Mouse (Mus musculus) bone marrow macrophage, adult 2 months (primary cell): ENCODE results near the gene Jsrp1.

ENCODE experiments used
- CTCF ChIP-seq: IDR thresholded peaks from 2 replicates; pipeline ENCODE4 v1.5.1; 2012; ENCODE audit warnings: low read depth, mild to moderate bottlenecking, low read length, moderate library complexity
- POLR2A ChIP-seq: IDR thresholded peaks from 2 replicates; pipeline ENCODE4 v1.6.1; 2012; ENCODE audit warnings: mild to moderate bottlenecking, low read depth, low read length, borderline replicate concordance

- no peak for TF ChIP-seq POLR2A
- TF ChIP-seq CTCF = no peak
These were observed 33.7 kb downstream of the Jsrp1 start for GRCm38 (mm10) chr10:80779565-80779964.
